Mouse (Mus musculus) megakaryocyte, embryonic 14.5 days (primary cell): Measurements from ENCODE around the gene Neurl1b. TPM values are rescaled to one million over a fixed set of nuclear protein-coding genes. Genes with fewer than 3 reads are reported as not detected.

Experiments used
- H3K27me3 ChIP-seq: replicated peaks from 2 replicates; pipeline ENCODE3; 2012; ENCODE audit warnings: inconsistent platforms
- H3K36me3 ChIP-seq: replicated peaks from 2 replicates; pipeline ENCODE3; 2012; ENCODE audit warnings: low read length, inconsistent platforms, mixed read lengths
- H3K4me1 ChIP-seq: 2 replicates; pipeline ENCODE4 v1.6.1; 2012; ENCODE audit warnings: inconsistent platforms
- H3K4me3 ChIP-seq: replicated peaks from 2 replicates; pipeline ENCODE3; 2012; ENCODE audit warnings: moderate library complexity, mild to moderate bottlenecking, inconsistent platforms
- H3K9me3 ChIP-seq: 2 replicates; pipeline ENCODE4 v1.6.1; 2012; ENCODE audit warnings: inconsistent platforms
- FLI1 ChIP-seq: IDR thresholded peaks from 2 replicates; pipeline ENCODE4 v1.6.1; 2012; ENCODE audit warnings: low read length, inconsistent platforms, mixed read lengths
- GATA1 ChIP-seq: IDR thresholded peaks from 3 replicates; pipeline ENCODE4 v1.6.1; 2012; ENCODE audit warnings: mixed read lengths, low read length, inconsistent platforms, borderline replicate concordance
- polyA plus RNA-seq: library from polyadenylated mRNA; stranded (reverse); fragments of >175 nt; gene quantifications from 2 replicates; pipeline ENCODE4 v1.2.3, GENCODE M21; 2012; ENCODE audit warnings: low replicate concordance; ENCODE audit not compliant: insufficient read depth

Gene Neurl1b
- polyA plus RNA-seq, 1 experiment, result 0.16 TPM

GRCm38 (mm10) chr17:26380280-26380985 lies 34.2 kb upstream of the Neurl1b start:
- Histone ChIP-seq H3K36me3 (no peaks in the 10 kb centered on the region), H3K27me3 (peaks cover 82% of the 10 kb centered on the region), H3K4me3 (no peak overlapping the region), H3K4me1 (peaks cover 25% of the 10 kb centered on the region), H3K9me3 (no peaks in the 10 kb centered on the region)
- no peak for TF ChIP-seq GATA1
- TF ChIP-seq FLI1, result no peak

- TF ChIP-seq GATA1 (no peak), FLI1 (no peak)
- H3K36me3 ChIP-seq, result no peaks in the 10 kb centered on the region
- H3K4me1 ChIP-seq, result peaks cover 25% of the 10 kb centered on the region
- H3K27me3 ChIP-seq, result peaks cover 82% of the 10 kb centered on the region
- no peak overlapping the region for H3K4me3 ChIP-seq
- no peaks in the 10 kb centered on the region for H3K9me3 ChIP-seq
These were observed 33.6 kb upstream of the Neurl1b start for GRCm38 (mm10) chr17:26380986-26381446.

GRCm38 (mm10) chr17:26381613-26382012 lies 33.0 kb upstream of the Neurl1b start:
- Histone ChIP-seq H3K4me1 (peaks cover 25% of the 10 kb centered on the region), H3K36me3 (no peaks in the 10 kb centered on the region), H3K4me3 (peak overlapping the region; percentile 50), H3K27me3 (peaks cover 78% of the 10 kb centered on the region), H3K9me3 (no peaks in the 10 kb centered on the region)
- TF ChIP-seq GATA1 (no peak), FLI1 (no peak)

- Histone ChIP-seq H3K9me3 (no peaks in the 10 kb centered on the region), H3K4me3 (no peak overlapping the region), H3K36me3 (no peaks in the 10 kb centered on the region), H3K4me1 (peaks cover 25% of the 10 kb centered on the region), H3K27me3 (peaks cover 78% of the 10 kb centered on the region)
- TF ChIP-seq FLI1 (no peak), GATA1 (no peak)
These were observed 32.5 kb upstream of the Neurl1b start for GRCm38 (mm10) chr17:26382176-26382575.

GRCm38 (mm10) chr17:26382687-26383086 lies 31.9 kb upstream of the Neurl1b start:
- TF ChIP-seq GATA1 (no peak), FLI1 (no peak)
- H3K4me1 ChIP-seq, result peaks cover 25% of the 10 kb centered on the region
- peaks cover 79% of the 10 kb centered on the region for H3K27me3 ChIP-seq

GRCm38 (mm10) chr17:26384111-26384510 lies 30.5 kb upstream of the Neurl1b start:
- no peak for TF ChIP-seq GATA1
- TF ChIP-seq FLI1, result no peak
- no peaks in the 10 kb centered on the region for H3K36me3 ChIP-seq
- peaks cover 80% of the 10 kb centered on the region for H3K27me3 ChIP-seq
- no peak overlapping the region for H3K4me3 ChIP-seq
- H3K9me3 ChIP-seq, result no peaks in the 10 kb centered on the region
- peaks cover 25% of the 10 kb centered on the region for H3K4me1 ChIP-seq

More at GRCm38 (mm10) chr17:26382687-26383086, 31.9 kb upstream of the Neurl1b start:
- no peaks in the 10 kb centered on the region for H3K36me3 ChIP-seq
- H3K4me3 ChIP-seq, result no peak overlapping the region
- no peaks in the 10 kb centered on the region for H3K9me3 ChIP-seq

- H3K9me3 ChIP-seq, result no peaks in the 10 kb centered on the region
- H3K27me3 ChIP-seq, result peaks cover 75% of the 10 kb centered on the region
These were observed 29.1 kb upstream of the Neurl1b start for GRCm38 (mm10) chr17:26385252-26386130.

GRCm38 (mm10) chr17:26386131-26386481 lies 28.5 kb upstream of the Neurl1b start:
- H3K9me3 ChIP-seq, result no peaks in the 10 kb centered on the region
- H3K4me1 ChIP-seq, result peaks cover 16% of the 10 kb centered on the region
- peaks cover 76% of the 10 kb centered on the region for H3K27me3 ChIP-seq
- TF ChIP-seq FLI1, result no peak
- no peak for TF ChIP-seq GATA1
- H3K36me3 ChIP-seq, result no peaks in the 10 kb centered on the region
- H3K4me3 ChIP-seq, result no peak overlapping the region

More at GRCm38 (mm10) chr17:26385252-26386130, 29.1 kb upstream of the Neurl1b start:
- TF ChIP-seq GATA1 (no peak), FLI1 (no peak)
- Histone ChIP-seq H3K4me3 (no peak overlapping the region), H3K36me3 (no peaks in the 10 kb centered on the region), H3K4me1 (peaks cover 21% of the 10 kb centered on the region)

GRCm38 (mm10) chr17:26388106-26388505 lies 26.5 kb upstream of the Neurl1b start:
- Histone ChIP-seq H3K27me3 (peaks cover 70% of the 10 kb centered on the region), H3K4me1 (peaks cover 3% of the 10 kb centered on the region; the same call in 1 of the 2 replicates), H3K9me3 (peaks cover 4% of the 10 kb centered on the region; the same call in 1 of the 2 replicates), H3K4me3 (no peak overlapping the region), H3K36me3 (no peaks in the 10 kb centered on the region)
- TF ChIP-seq FLI1 (no peak), GATA1 (no peak)
